Mouse (Mus musculus) olfactory bulb, adult 2 months (tissue): ENCODE measurements around the gene Rasgef1b.

Experiments used
- CTCF ChIP-seq: fragments of 200-500 bp; IDR thresholded peaks from 2 replicates; pipeline ENCODE4 v1.5.1; 2012; ENCODE audit warnings: low read depth, mild to moderate bottlenecking, low read length, moderate library complexity; ENCODE audit not compliant: insufficient read depth
- POLR2A ChIP-seq: fragments of 200-500 bp; IDR thresholded peaks from 2 replicates; pipeline ENCODE4 v1.6.1; 2012; ENCODE audit warnings: mild to moderate bottlenecking, low read depth, low read length, moderate library complexity; ENCODE audit not compliant: insufficient read depth

DNA sequence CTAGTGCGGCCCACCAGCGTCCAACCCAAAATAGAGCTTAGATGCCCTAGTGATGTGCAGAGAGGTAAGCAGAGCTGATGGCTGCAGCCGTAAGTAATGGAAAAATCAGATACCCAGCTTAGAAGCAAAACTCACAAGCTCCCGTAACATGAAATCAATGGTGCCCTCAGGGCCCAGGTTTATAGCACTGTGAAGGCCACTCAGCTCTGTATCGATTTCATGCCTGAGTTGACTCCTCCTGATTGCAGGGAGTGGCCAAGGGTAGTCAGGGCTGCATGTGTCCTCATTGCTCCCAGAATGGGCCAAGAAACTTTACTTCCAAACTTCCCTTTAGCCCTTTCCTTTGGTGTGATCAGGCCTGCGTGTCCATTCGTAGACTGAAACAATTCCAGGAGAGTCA, 545.2 kb downstream of the Rasgef1b start:
- TF ChIP-seq POLR2A (no peak), CTCF (no peak)
